Mouse (Mus musculus): ENCODE data around the gene Kcnh6. TPM values are rescaled to one million over a fixed set of nuclear protein-coding genes. Genes with fewer than 3 reads are reported as not detected.

Kcnh6 gene
- total RNA-seq (2023) = 0.16 to 0.35 TPM (median 0.21 TPM) in 3 of 4 replicates, not detected in the other

GRCm38 (mm10) chr11:106007821-106008220 is at the start of gene Kcnh6:
TSS of gene Kcnh6 (plus strand) at chr11:106008124.

DNA sequence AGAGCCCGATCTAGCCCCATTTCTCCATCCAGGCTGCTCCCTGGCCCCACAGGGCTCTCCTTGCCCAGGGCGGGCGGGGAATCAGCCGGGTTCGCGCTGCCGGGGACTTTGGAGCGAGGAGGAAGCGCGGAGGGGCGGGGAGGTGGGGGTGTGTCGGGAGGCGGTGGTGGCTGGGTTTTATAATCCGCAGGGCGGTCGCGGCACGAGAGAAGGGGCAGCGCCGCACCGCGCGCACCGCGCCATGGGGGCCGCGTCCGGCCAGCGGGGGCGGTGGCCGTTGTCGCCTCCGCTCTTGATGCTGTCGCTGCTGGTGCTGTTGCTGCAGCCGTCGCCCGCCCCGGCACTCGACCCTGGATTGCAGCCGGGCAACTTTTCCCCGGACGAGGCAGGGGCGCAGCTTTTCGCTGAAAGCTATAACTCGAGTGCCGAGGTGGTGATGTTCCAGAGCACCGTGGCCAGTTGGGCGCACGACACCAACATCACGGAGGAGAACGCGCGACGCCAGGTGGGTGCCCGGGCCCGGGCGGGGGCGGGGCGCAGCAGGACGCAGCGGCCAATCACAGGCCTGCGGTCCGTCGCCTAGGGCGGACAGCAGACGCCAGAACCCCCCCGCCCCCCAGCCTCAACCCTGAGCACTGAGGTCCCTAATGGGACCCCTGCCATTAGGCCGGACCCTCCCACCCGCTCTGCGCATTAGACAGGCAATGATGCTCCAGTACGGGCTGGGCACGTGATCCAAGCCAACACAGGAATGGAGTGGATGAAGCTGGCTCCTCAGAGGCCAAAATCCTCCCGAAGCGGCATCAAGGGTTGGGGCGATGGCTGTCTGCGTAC is 40.0 kb upstream of the Kcnh6 start, which contains the start of gene Ace:
Gene Ace (plus strand): TSS at position 205 of the 834 bp plus-strand sequence.

DNA sequence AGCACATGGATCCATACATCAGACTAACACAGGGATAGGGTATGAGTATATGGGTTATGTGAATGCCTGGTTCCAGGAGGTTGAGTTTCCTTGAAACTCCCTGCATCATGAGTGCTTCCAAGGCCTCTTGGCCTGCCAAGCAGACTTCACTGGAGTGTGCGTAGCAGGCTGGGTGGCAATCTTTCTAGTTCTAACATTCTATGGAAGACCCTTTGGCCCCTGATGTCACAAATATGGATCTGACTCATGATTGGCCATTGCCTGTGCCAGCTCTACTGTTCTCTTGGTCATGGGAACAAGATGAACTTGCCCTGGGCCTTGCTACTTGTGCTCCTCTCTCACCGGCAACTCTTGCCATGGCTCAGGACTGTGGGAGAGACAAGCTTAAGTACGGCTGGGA is 13.5 kb upstream of the Kcnh6 start, which contains the start of gene Ace3:
Gene Ace3 (plus strand): TSS at position 301 of the 400 bp plus-strand sequence.

DNA sequence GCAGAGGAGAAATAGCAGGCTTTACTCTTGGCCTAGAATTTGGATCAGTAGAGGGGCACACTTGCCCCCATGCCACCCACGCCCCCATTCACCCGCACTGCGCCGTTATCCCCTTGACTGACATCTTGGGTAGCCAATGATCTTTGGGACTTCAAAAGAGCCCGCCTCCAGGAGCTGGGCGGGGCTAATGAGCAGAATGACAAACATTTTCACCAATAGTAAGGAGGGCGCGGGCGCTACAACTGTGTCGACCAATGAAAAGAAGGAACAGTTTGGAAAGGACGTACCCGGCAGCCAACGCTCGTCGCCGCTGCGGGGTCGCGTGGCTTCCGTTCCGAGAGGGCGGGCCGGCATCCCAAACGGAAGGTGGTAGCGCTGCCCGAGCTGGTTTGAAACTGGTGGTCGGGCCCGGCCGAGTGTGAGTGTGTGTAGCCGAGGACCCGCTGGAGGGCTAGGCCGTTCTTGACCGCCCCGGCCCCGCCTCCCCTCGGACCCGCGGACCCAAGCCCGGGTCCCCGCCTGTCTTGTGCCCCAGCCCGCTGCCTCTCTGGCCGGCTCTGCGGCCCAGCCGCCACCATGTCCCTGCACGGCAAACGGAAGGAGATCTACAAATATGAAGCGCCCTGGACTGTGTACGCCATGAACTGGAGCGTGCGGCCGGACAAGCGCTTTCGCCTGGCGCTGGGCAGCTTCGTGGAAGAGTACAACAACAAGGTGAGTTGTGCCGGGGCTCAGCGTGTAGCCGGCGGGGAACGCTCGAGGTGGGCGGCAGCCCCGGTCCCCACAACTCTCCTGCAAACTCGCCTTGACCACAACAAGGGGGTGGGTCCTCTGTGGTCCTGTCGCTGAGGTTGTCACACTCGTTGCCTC is 28.9 kb downstream of the Kcnh6 start, which contains the start of gene Dcaf7:
Gene Dcaf7 (plus strand): TSS at position 325 of the 870 bp plus-strand sequence.

DNA sequence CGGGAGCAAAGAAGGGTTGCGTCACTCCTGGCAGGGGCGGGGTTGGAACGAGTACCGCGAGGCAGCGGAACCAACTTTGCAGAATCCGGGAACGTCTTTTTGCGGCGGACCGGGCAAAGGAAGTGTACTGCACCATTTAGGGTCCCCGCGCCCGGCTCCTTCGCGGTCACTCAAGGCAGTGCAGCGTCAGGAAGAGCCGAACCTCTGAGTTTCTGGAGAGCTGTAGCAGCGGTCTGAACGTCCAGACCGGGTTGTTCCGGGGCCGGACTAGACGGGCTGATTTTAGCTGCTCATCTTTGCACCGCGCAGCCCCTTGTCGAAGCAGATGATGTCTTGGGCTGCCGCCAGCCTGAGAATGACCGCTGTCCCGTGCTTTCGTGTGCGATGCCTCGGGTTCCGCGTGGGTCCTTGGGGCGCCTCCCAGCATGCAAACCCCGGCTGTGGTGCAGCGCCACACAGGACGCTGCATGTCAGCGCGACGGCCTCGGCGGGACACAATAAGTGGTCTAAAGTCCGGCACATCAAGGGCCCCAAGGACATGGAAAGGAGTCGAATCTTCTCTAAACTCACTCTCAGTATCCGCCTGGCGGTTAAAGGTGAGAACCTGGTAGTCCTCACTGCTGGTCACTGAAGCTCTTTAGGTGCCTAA is 58.1 kb downstream of the Kcnh6 start, which contains the start of gene Taco1:
Gene Taco1 (plus strand): TSS at position 139 of the 649 bp plus-strand sequence.

Other genes with a start within 250 kb of the Kcnh6 start
- gene Cyb561, start 54.8 kb upstream of the Kcnh6 start, total RNA-seq (2023) = 0.39 TPM in 1 of 4 replicates, not detected in the others
- 0.15 to 0.25 TPM (median 0.18 TPM) in 3 of 4 replicates, not detected in the other for gene Ace, start 40.2 kb upstream of the Kcnh6 start, total RNA-seq (2023)
- not detected in 4 replicates for gene Ace3, start 13.4 kb upstream of the Kcnh6 start, total RNA-seq (2023)
- gene Dcaf7, start 28.7 kb downstream of the Kcnh6 start, total RNA-seq (2023) = 68.4 to 70.5 TPM (median 68.9 TPM) in 4 replicates
- gene Taco1, start 57.9 kb downstream of the Kcnh6 start, total RNA-seq (2023) = 6.9 to 9.6 TPM (median 8.7 TPM) in 4 replicates
- gene Map3k3, start 76.5 kb downstream of the Kcnh6 start, total RNA-seq (2023) = 123 to 133 TPM (median 131 TPM) in 4 replicates
- gene Gm10840, start 152.7 kb downstream of the Kcnh6 start, total RNA-seq (2023) = 6.0 to 12.4 TPM (median 8.7 TPM) in 4 replicates
- 449 to 469 TPM (median 459 TPM) in 4 replicates for gene Limd2, start 152.7 kb downstream of the Kcnh6 start, total RNA-seq (2023)
- 40.6 to 45.5 TPM (median 44.0 TPM) in 4 replicates for gene Strada, start 194.0 kb downstream of the Kcnh6 start, total RNA-seq (2023)
- 34.5 to 46.0 TPM (median 40.2 TPM) in 4 replicates for gene Ccdc47, start 208.2 kb downstream of the Kcnh6 start, total RNA-seq (2023)
- gene Ddx42, start 208.8 kb downstream of the Kcnh6 start, total RNA-seq (2023) = 62.9 to 70.1 TPM (median 66.8 TPM) in 4 replicates
- 56.4 to 76.1 TPM (median 69.5 TPM) in 4 replicates for gene Ftsj3, start 248.0 kb downstream of the Kcnh6 start, total RNA-seq (2023)
- 48.0 to 55.8 TPM (median 52.8 TPM) in 4 replicates for gene Psmc5, start 248.0 kb downstream of the Kcnh6 start, total RNA-seq (2023)